Mouse (Mus musculus): ENCODE data around the gene 9230102O04Rik.
A peak's percentile ranks its signal among the peaks of the same experiment; 100 is the strongest.

Gene 9230102O04Rik

GRCm38 (mm10) chr2:9885217-9885770 is 4.0 kb downstream of the 9230102O04Rik start:
- peak in 1 of 2 experiments; percentile 32 for DNase-seq

- DNase-seq = peak in 1 of 2 experiments; percentile 27
Measured at GRCm38 (mm10) chr2:9884533-9885216, 4.7 kb downstream of the 9230102O04Rik start.

DNA sequence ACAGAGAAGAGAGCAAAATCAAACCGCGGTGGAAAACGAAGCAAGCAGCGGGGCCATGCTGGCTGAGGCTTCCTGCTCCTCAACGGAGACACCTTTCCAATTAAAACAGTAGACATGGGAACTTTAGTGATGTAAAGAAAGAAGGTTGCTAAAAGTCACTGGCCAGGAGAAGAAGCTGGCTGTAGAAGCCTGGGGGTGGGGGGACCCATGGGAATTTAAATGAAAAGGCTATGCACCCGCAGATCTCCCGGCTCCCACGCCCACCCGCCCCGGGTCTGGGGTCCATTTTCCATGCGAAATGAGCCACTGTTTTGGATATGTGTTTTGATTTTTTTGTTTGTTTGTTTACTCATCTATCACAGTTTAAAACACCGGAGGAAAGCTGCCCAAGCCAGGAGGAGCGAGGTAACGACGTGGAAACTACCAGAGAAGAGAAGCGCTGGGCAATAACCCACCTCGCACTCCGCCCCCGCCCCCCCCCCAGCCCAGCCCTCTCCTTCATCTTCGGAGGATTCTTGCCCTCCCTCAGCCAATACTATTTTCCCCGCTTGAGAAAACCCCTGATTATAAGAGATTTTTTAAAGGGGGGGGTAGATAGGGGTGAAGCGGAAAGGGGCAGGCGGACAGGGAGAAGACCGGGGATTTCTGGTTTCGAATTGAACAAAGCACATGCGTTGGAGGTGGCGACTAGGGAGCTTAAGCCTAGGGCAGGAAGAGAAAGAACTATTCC is 5.4 kb downstream of the 9230102O04Rik start:
- no peak for DNase-seq

DNA sequence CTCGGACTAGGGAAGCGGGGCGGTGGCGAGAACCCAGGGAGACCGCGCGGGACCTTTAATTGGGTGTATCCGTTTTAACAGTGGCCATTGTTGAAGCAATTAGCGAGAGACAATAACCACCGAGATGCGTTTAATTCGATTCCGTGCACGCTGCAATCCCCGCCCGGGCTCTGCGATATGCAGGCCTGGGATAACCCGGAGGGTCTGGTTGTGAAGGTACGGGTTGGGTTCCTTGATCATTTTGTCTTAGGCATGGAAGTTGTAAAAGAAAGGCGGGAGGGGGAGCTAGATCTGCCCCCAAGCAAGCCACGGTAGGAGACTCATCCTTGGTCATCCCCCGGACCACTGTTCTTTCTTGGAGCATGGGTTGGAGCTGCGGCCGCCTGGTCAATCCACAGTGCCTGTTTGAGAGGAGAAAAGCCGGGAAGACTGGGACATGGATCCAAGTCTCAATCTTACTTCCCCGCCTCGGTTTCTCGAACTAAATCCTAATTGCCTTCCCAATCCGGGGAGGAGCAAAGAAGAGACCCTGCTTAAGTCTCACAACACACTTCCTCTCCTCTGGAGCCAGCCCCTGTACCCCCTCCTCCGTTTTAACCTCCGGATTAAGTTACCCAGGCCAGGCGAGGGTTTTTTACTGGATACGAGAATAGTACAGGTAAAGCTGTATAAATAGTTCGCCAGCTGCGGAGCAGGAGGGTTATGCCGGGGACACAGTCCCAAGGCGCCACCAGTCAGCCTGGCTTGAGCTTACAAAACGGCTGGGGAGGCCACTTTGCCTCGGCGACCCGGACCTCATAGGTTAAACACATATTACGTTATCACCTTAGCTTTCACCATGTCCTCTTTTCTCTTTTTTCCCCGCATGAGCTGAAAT is 6.2 kb downstream of the 9230102O04Rik start:
- DNase-seq = peak; percentile 36 to 57

- DNase-seq = peak; percentile 37 to 46
Measured at GRCm38 (mm10) chr2:9882371-9882925, 6.9 kb downstream of the 9230102O04Rik start.

DNA sequence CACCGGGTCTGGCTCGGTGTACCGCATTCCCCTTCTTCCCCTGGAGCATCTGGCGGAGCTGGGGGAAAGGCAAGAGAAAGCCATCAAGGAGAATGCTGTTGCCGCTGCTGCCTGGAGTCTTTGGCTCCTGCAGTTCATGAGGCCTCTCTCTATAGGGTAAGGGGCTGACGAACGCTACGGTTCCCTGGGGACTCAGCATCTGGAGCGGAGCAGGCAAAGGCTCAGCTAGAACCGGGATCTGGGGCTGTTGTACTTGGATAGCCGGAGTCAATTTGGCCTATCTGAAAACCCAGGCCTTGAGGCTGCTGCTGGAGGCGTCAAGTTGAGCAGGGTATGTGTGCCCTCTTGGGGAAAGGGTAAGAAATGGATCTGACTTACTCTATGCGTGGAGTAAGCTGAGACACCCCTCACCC is 7.7 kb downstream of the 9230102O04Rik start:
- peak in 1 of 2 experiments; percentile 24 for DNase-seq

DNA sequence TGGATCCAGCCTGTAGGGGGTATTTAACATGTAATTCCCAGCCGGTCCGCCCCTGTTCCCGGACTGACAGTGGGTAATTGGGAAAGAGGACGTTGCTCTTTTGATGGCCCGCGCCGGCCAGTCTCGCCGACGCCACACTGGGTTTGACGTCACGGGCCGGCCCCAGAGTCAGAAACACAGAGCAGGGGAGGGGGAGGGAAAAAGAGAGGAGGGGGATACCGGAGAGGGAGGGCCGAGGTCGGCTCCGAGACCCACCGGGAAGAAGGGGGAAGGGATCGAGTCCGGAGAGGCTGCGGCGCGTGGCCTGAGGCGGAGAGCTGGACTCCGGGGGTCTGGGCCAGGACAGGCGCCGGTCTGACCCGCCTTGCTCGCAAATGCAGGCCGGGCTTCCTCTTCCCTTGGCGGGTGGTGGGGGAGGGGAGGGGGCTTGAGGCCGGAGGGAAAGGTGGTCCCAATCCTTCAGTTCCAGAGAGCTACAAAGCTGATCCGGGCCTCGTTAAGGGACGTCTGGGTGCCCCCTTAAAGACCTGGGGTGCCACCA is 8.2 kb downstream of the 9230102O04Rik start, which contains the start of gene 4930412O13Rik:
Gene 4930412O13Rik (plus strand): TSS at position 202 of the 541 bp plus-strand sequence.
- DNase-seq = peak in 1 of 2 experiments; percentile 12

- DNase-seq = no peak
Measured at GRCm38 (mm10) chr2:9880271-9880670, 9.1 kb downstream of the 9230102O04Rik start.

DNA sequence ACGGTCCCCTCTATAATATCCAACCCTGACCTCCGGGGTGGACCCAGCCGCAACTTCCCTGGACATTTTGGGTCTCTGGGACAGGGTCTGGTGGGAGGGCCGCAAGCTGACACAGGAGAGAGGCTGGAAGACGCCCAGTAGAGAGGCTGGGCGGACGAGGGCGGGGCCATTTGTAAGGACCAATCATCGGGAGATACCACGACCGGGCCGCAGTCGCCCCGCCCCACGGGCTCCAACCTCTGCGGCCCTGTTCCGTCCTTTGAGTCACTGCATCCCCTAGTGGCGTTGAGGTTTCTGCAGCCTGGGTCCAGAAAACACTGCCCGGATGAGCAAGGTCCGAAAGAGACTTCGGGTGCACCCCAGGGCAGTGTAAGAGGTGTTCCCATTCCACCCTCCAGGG is 9.8 kb downstream of the 9230102O04Rik start:
- peak; percentile 87 to 88 for DNase-seq

DNA sequence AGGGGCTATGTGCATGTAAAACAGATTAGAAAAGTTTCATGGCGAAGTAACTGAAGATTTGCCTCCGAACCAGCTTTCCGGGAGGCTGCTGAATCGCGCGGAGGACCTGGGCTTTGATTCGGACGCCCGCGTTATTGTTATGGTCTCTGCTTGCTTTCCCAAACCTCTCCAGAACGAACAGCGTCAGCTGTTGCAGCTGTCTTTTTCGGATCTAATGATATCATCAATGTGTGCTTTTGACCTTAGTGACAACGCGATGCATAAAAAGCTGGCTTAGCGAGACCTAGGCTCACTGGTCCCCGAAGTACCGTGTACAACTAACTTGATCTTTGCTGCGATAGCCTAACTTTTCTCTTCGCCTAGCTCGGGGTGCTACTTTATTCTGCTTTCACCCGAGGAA is 10.2 kb downstream of the 9230102O04Rik start:
- DNase-seq = peak in 1 of 2 experiments; percentile 34

DNA sequence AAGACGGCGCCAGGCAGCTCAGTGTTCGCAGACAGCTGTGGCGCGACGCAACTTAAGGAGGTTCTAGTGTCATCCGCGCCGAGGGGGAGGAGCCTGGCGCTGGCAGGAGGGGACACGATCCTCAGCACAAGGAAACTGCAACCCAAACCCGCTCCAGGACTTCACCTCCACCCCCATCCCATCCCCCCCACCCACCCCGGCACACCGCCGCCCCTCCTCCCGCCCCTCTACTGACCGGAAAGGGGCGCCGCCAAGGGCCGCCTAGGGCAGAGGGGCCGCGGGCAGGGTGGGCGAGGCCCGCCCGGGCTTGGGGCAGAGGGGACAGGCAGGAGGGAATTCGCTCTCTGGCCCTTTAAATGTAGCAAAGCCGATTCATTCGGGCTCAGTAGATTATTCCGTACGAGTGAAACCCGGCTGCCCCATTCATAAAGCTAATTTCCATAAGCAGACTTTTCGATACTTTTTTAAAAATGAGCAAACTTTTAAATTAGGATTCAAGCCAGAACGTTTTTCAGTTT is 10.7 kb downstream of the 9230102O04Rik start:
- DNase-seq = peak in 1 of 2 experiments; percentile 20

GRCm38 (mm10) chr2:9877966-9878563 is 11.3 kb downstream of the 9230102O04Rik start:
- DNase-seq = peak in 1 of 2 experiments; percentile 30

- peak in 1 of 2 experiments; percentile 36 for DNase-seq
Measured at GRCm38 (mm10) chr2:9877326-9877690, 12.0 kb downstream of the 9230102O04Rik start.

- peak in 1 of 2 experiments; percentile 8 for DNase-seq
Measured at GRCm38 (mm10) chr2:9876621-9877325, 12.6 kb downstream of the 9230102O04Rik start.

DNA sequence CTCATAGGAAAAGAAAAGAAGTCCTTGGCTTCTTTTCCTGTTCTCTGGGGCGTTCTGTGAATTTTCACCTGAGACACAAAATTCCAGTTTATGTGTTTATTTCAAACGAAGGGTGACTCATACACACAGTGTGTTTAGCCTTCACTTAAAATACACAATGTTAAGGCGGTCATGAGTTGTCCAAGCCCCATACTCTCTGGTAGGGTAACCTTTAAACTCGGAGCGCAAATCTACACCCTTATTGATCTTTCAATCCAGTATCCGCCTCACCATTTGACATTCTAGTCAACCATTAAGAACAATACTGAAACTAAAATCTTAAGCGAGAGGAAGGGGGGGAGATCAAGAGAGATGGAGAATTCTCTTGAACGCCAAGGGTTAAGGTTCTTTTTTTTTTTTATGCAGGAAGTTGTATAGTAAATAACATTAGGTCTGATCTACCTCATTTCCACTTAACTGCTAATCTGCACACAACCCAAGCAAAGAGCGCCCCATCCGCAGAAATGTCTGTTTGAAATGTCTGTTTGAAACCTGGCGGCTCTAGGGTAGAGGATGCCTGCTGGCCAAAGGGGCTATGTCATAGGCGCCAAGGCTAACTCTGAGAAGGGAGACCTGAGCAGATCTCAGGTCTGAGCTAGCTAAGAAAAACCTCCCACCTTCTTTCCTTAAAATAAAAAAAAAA is 13.5 kb downstream of the 9230102O04Rik start:
- DNase-seq = no peak

GRCm38 (mm10) chr2:9875220-9875619 is 14.1 kb downstream of the 9230102O04Rik start:
- DNase-seq = no peak

DNA sequence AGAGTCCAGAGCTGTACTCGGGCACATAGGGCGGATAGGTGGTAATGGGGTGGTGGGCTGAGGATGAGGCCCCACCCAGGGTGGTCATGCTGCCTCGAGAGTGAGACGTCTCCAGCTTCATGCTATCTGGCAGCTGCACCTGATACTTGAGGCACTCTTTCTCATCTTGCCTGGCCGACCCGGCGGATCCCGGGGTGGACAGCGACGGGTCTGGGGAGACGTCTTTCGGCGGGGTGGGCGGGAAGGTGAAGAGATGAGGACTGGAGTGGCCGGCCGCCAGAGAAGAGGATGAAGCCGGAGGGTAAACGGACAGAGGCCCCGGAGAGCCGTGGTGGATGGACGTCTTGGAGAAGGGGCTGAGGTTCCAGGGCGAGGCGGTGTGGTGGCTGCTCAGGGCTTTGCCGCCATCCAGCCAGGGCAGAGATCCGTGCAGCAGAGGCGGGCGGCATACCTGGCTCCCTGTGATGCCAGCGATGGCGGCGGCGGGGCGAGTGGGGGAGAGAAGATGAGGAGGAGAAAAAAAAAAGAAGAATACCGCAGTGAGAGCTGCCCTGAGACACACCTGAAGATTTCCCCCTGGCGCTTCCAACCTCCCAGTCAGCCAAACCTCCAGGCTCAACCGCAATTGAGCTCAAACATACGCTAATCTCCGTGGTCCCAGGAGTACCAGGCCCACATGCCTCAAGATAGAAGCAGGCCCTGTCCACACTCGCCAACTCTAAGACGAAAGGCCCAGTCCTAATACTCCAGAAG is 14.7 kb downstream of the 9230102O04Rik start:
- peak in 1 of 2 experiments; percentile 9 for DNase-seq

DNA sequence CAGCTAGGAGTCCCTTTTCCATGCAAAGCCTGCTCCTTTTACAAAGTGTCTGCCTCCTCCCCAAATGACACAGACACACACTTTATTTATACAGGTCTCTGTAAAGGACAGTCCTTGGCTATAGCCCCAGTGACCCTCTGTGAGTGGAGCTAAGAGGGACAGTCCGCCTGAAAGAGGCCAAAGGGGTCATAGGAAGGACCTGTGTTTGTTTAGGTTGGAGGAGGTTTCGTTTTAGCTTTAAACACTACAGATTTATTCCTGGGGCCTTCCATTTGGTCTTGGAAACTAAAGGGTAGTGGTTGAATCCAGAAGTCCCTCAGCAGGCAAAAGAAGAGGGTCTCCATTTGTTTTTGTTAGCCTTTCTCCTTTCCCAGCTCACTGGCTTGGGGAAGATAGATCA is 15.6 kb downstream of the 9230102O04Rik start:
- no peak for DNase-seq

DNA sequence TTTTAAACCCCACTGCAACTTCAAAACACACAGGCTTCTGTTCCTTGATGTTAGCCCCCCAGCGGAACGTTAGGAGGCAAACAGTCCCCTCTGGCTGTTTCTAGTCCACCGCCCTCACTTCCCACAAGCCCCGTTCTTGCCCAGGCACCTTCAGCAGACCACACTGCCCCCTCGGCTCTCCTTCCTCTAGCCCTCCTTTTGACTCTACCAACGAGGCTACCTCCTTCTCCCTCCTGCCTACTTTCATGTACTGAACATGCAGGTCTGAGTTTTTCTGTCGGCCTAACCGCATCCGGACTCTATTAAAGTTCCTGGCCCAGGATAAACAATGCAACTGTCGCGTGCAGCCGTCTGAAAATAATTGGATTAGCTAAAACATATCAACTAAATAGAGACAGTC is 16.7 kb downstream of the 9230102O04Rik start:
- no peak for DNase-seq
